Mouse (Mus musculus): Measurements from ENCODE around the gene Ssrp1. TPM values are rescaled to one million over a fixed set of nuclear protein-coding genes. Genes with fewer than 3 reads are reported as not detected.

The Ssrp1 gene
- polyA plus RNA-seq, 1 experiment from 2014 or later, result 338 TPM

DNA sequence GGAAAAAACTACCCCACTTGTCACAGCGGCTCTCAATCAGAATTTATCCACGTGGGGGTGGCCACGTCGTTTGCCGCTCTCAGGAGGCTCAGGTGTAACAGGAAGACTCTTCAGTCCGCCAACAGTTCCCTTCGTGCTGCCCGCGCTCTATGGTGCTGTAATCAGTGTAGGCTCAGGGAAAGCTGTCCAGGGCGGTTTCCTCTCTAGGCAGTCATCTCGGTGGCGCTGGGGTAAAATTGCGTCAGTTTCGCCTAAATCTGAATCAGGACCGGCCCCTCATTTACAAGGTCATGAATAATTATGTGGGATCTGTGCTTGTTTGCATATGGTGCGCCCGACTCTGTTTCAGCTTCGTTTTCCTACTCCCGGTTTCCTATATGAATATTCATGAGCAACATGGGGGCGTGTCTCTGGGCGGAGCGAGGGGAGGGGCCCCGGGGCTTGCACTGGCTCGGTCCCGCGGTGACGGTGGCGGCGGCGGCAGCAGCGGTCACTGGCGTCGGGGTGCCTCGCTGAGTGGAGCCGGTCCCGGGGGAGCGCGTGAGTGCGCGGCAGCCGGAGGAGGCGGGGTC lies 10.6 kb downstream of the Ssrp1 start, which contains the start of gene Tnks1bp1:
Gene Tnks1bp1, plus strand, starts transcription at position 427 of the 572 bp plus-strand sequence.
- 1% methylated on average over 42 of the region's 42 CpGs for WGBS
- peak within 1 kb of the TSS; percentile 71 for H3K9ac ChIP-seq (ENCODE audit: low read depth, low read length)
- peak; percentile 87 for ATAC-seq (replicated peaks; ENCODE audit: low FRiP score)
- H3K4me1 ChIP-seq (replicated peaks; ENCODE audit: control insufficient read depth, insufficient read depth, low read length), result peaks cover 14% of the 10 kb centered on the region
- H3K4me3 ChIP-seq (ENCODE audit: low read depth, low read length), result peak within 1 kb of the TSS; percentile 72
- peak within 1 kb of the TSS; percentile 44 for H3K27ac ChIP-seq (ENCODE audit: low read depth, low read length)
- peak; percentile 92 for DNase-seq (ENCODE audit: low spot score)
- peak within 1 kb of the TSS; percentile 96 for H3K4me2 ChIP-seq
- H3K27me3 ChIP-seq (replicated peaks; ENCODE audit: control insufficient read depth, insufficient read depth, low read length), result no peaks in the 10 kb centered on the region
- H3K36me3 ChIP-seq (ENCODE audit: control insufficient read depth, insufficient read depth, low read length), result peaks cover 35% of the 10 kb centered on the region
- no peaks in the 10 kb centered on the region for H3K9me3 ChIP-seq (ENCODE audit: control insufficient read depth, low read length)

- H3K4me2 ChIP-seq, result peak overlapping the region; percentile 96
- DNase-seq (ENCODE audit: low spot score) (peak; percentile 58), ATAC-seq (replicated peaks; ENCODE audit: low FRiP score) (peak; percentile 54)
- no peaks in the 10 kb centered on the region for H3K9me3 ChIP-seq (ENCODE audit: control insufficient read depth, low read length)
- under 1% methylated on average over 40 of the region's 44 CpGs for WGBS
- peak overlapping the region; percentile 72 for H3K4me3 ChIP-seq (ENCODE audit: low read depth, low read length)
- peaks cover 29% of the 10 kb centered on the region for H3K36me3 ChIP-seq (ENCODE audit: control insufficient read depth, insufficient read depth, low read length)
- peaks cover 14% of the 10 kb centered on the region for H3K4me1 ChIP-seq (replicated peaks; ENCODE audit: control insufficient read depth, insufficient read depth, low read length)
- H3K9ac ChIP-seq (ENCODE audit: low read depth, low read length), result peak overlapping the region; percentile 71
- peak overlapping the region; percentile 44 for H3K27ac ChIP-seq (ENCODE audit: low read depth, low read length)
- H3K27me3 ChIP-seq (replicated peaks; ENCODE audit: control insufficient read depth, insufficient read depth, low read length), result no peaks in the 10 kb centered on the region
These were observed 11.2 kb downstream of the Ssrp1 start for GRCm38 (mm10) chr2:85048168-85048751.

GRCm38 (mm10) chr2:85049277-85049676 lies 12.2 kb downstream of the Ssrp1 start:
- Histone ChIP-seq H3K4me2 (peak overlapping the region; percentile 96), H3K36me3 (ENCODE audit: control insufficient read depth, insufficient read depth, low read length) (peaks cover 22% of the 10 kb centered on the region), H3K27me3 (replicated peaks; ENCODE audit: control insufficient read depth, insufficient read depth, low read length) (no peaks in the 10 kb centered on the region), H3K4me3 (ENCODE audit: low read depth, low read length) (no peak overlapping the region), H3K9ac (ENCODE audit: low read depth, low read length) (no peak overlapping the region), H3K4me1 (replicated peaks; ENCODE audit: control insufficient read depth, insufficient read depth, low read length) (peaks cover 14% of the 10 kb centered on the region), H3K9me3 (ENCODE audit: control insufficient read depth, low read length) (no peaks in the 10 kb centered on the region), H3K27ac (ENCODE audit: low read depth, low read length) (no peak overlapping the region)
- ATAC-seq (replicated peaks; ENCODE audit: low FRiP score) (no peak), DNase-seq (ENCODE audit: low spot score) (no peak)
- WGBS, result 75% methylated on average over 4 of the region's 4 CpGs

DNA sequence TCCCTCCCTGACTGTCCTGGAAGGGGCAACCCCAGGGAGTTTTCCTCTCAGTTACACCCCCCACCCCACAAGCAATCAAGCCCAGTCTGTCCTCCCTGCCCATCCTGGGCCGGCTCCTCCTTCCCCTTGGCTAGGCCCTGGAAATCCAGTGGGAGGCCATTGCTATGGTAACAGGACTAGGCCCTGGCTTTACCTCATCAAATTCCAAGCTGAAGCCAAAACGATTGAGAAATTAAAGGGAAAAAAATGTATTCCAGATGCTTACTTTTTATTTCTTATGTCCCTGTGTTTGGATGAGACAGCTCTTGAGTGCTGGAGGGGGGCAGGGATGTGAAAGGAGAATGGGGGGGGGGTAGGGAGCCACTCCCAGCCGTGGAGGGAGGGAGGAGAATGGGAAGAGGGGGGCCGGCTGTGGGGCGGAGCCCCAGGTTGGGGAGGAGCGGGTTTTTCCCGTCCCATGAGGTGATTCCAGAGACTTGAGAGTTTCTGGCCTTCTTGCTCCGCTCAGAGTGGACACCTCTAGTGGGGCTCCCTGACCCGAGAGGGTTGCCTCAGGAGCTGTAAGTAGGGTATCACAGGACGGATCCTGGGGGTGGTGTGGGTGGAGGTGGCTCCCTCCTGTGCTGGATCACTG lies 13.1 kb downstream of the Ssrp1 start:
- peak overlapping the region; percentile 46; the same call in 1 of the 2 replicates for H3K4me2 ChIP-seq
- peaks cover 17% of the 10 kb centered on the region for H3K36me3 ChIP-seq (ENCODE audit: control insufficient read depth, insufficient read depth, low read length)
- H3K4me1 ChIP-seq (replicated peaks; ENCODE audit: control insufficient read depth, insufficient read depth, low read length), result peaks cover 14% of the 10 kb centered on the region
- no peak overlapping the region for H3K27ac ChIP-seq (ENCODE audit: low read depth, low read length)
- no peak for DNase-seq (ENCODE audit: low spot score)
- no peak overlapping the region for H3K9ac ChIP-seq (ENCODE audit: low read depth, low read length)
- no peak for ATAC-seq (replicated peaks; ENCODE audit: low FRiP score)
- H3K9me3 ChIP-seq (ENCODE audit: control insufficient read depth, low read length), result no peaks in the 10 kb centered on the region
- H3K27me3 ChIP-seq (replicated peaks; ENCODE audit: control insufficient read depth, insufficient read depth, low read length), result no peaks in the 10 kb centered on the region
- WGBS, result 27% methylated on average over 9 of the region's 10 CpGs
- no peak overlapping the region for H3K4me3 ChIP-seq (ENCODE audit: low read depth, low read length)

- DNase-seq (ENCODE audit: low spot score), result no peak
- H3K36me3 ChIP-seq (ENCODE audit: control insufficient read depth, insufficient read depth, low read length), result peaks cover 12% of the 10 kb centered on the region
- no peaks in the 10 kb centered on the region for H3K9me3 ChIP-seq (ENCODE audit: control insufficient read depth, low read length)
- peak overlapping the region; percentile 46 for H3K4me2 ChIP-seq
- peak overlapping the region; percentile 11; the same call in 1 of the 2 replicates for H3K27ac ChIP-seq (ENCODE audit: low read depth, low read length)
- peak overlapping the region; percentile 20; the same call in 1 of the 2 replicates for H3K4me3 ChIP-seq (ENCODE audit: low read depth, low read length)
- no peak overlapping the region for H3K9ac ChIP-seq (ENCODE audit: low read depth, low read length)
- no peaks in the 10 kb centered on the region for H3K27me3 ChIP-seq (replicated peaks; ENCODE audit: control insufficient read depth, insufficient read depth, low read length)
- WGBS, result 49% methylated on average over 9 of the region's 9 CpGs
- no peak for ATAC-seq (replicated peaks; ENCODE audit: low FRiP score)
- peaks cover 14% of the 10 kb centered on the region for H3K4me1 ChIP-seq (replicated peaks; ENCODE audit: control insufficient read depth, insufficient read depth, low read length)
These were observed 13.7 kb downstream of the Ssrp1 start for GRCm38 (mm10) chr2:85050746-85051145.

- no peaks in the 10 kb centered on the region for H3K27me3 ChIP-seq (replicated peaks; ENCODE audit: control insufficient read depth, insufficient read depth, low read length)
- no peaks in the 10 kb centered on the region for H3K9me3 ChIP-seq (ENCODE audit: control insufficient read depth, low read length)
- no peak for DNase-seq (ENCODE audit: low spot score)
- H3K27ac ChIP-seq (ENCODE audit: low read depth, low read length), result no peak overlapping the region
- 83% methylated on average over 5 of the region's 5 CpGs for WGBS
- peaks cover 2% of the 10 kb centered on the region; the same call in 1 of the 2 replicates for H3K36me3 ChIP-seq (ENCODE audit: control insufficient read depth, insufficient read depth, low read length)
- no peak overlapping the region for H3K4me3 ChIP-seq (ENCODE audit: low read depth, low read length)
- H3K9ac ChIP-seq (ENCODE audit: low read depth, low read length), result no peak overlapping the region
- H3K4me1 ChIP-seq (replicated peaks; ENCODE audit: control insufficient read depth, insufficient read depth, low read length), result peaks cover 10% of the 10 kb centered on the region
- ATAC-seq (replicated peaks; ENCODE audit: low FRiP score), result no peak
- H3K4me2 ChIP-seq, result no peak overlapping the region
These were observed 16.3 kb downstream of the Ssrp1 start for GRCm38 (mm10) chr2:85053192-85053816.

DNA sequence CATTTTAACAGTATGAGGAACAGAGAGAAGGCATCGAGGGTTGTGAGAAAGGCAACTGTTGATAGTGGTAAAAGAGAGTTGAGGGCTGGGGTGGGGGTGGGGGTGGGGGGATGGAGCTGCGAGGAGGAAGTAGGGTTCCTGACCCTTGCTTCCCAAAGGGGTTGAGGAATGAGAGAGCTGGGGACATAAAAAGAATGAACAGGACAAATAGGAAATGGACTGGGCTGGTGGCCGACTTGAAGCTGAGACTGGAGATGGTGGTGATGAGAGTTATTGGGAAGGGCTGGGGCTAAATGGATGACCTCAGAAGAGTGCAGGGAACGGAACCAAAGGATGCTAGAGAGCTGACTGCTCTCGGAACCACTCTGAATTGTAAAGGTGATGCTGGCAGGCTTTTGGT lies 19.7 kb downstream of the Ssrp1 start:
- Histone ChIP-seq H3K36me3 (ENCODE audit: control insufficient read depth, insufficient read depth, low read length) (peaks cover 7% of the 10 kb centered on the region; the same call in 1 of the 2 replicates), H3K27ac (ENCODE audit: low read depth, low read length) (no peak overlapping the region), H3K4me1 (replicated peaks; ENCODE audit: control insufficient read depth, insufficient read depth, low read length) (no peaks in the 10 kb centered on the region), H3K27me3 (replicated peaks; ENCODE audit: control insufficient read depth, insufficient read depth, low read length) (no peaks in the 10 kb centered on the region), H3K9ac (ENCODE audit: low read depth, low read length) (no peak overlapping the region), H3K4me3 (ENCODE audit: low read depth, low read length) (no peak overlapping the region), H3K4me2 (no peak overlapping the region), H3K9me3 (ENCODE audit: control insufficient read depth, low read length) (no peaks in the 10 kb centered on the region)
- DNase-seq (ENCODE audit: low spot score) (no peak), ATAC-seq (replicated peaks; ENCODE audit: low FRiP score) (no peak)
- WGBS, result 59% methylated on average over 5 of the region's 5 CpGs

DNA sequence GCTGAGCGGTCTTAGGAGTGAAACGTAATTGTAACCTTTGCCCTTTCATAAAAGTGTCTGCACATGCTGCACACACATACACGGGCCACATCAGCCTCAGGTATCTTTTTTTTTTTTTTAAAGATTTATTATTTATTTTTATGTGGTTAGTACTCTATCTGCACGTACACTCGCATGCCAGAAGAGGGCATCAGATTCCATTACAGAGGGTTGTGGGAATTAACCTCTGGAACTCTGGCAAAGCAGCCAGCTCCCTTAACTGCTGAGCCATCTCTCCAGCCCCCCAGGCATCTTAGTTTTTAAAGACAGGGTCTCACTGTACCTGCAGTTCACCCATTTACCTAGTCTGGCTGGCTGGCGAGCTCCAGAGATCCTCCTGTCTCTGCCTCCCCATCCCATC lies 22.6 kb downstream of the Ssrp1 start:
- H3K4me1 ChIP-seq (replicated peaks; ENCODE audit: control insufficient read depth, insufficient read depth, low read length), result no peaks in the 10 kb centered on the region
- 87% methylated on average over 6 of the region's 6 CpGs for WGBS
- no peak for ATAC-seq (replicated peaks; ENCODE audit: low FRiP score)

More for the DNA sequence above, 22.6 kb downstream of the Ssrp1 start:
- no peak overlapping the region for H3K27ac ChIP-seq (ENCODE audit: low read depth, low read length)
- no peak for DNase-seq (ENCODE audit: low spot score)
- H3K9me3 ChIP-seq (ENCODE audit: control insufficient read depth, low read length), result no peaks in the 10 kb centered on the region
- H3K4me2 ChIP-seq, result no peak overlapping the region
- no peaks in the 10 kb centered on the region for H3K27me3 ChIP-seq (replicated peaks; ENCODE audit: control insufficient read depth, insufficient read depth, low read length)
- peaks cover 7% of the 10 kb centered on the region; the same call in 1 of the 2 replicates for H3K36me3 ChIP-seq (ENCODE audit: control insufficient read depth, insufficient read depth, low read length)
- no peak overlapping the region for H3K9ac ChIP-seq (ENCODE audit: low read depth, low read length)
- H3K4me3 ChIP-seq (ENCODE audit: low read depth, low read length), result no peak overlapping the region
